29 mouse cellular contexts compared by ENCODE assay signal in the genomic region with DNA sequence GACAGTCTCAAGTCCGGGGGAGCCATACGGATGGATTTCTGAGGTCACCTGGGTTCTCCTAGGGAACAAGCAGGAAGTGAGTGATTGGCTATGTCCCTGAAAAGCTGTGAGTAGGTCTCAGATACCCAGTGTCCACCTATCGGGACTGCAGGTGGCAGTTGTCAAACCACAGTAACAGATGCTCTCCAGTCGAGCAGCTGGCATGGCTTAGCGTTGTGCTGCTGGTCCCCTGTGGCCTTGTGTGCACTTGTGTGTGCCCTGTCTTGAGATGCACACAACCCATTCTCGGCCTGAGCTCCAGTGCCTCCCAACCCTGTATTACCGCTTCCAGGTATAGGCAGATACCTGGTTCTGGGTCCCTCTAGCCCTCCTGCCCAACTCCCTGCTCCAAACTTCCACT. TPM values are rescaled to one million over a fixed set of nuclear protein-coding genes. Genes with fewer than 3 reads are reported as not detected.
DNase-seq lines count a peak whose midpoint lies in the region; ATAC-seq and TF ChIP-seq lines count a peak whose summit lies in the region.
"Had no signal": no experiment of that assay in that cellular context is flagged by ENCODE, and none has a peak within 500 bp of the region (broad histone marks: within the 10 kb centered on the region; RNA-seq: fewer than 3 reads in every experiment).

No protein-coding gene starts in this region.

- peak overlapping the region; percentile 74 for H3K27ac ChIP-seq in midbrain, embryonic 10.5 days (replicated peaks)
- H3K27ac ChIP-seq in midbrain, postnatal 0 days (ENCODE audit: low read depth, low read length): no peak overlapping the region
- peak overlapping the region; percentile 35 for H3K27ac ChIP-seq in hindbrain, embryonic 12.5 days
- H3K27ac ChIP-seq in neural tube, embryonic 12.5 days: no peak overlapping the region
- H3K27ac ChIP-seq: embryonic facial prominence, embryonic 10.5 days; embryonic facial prominence, embryonic 15.5 days; forebrain, embryonic 13.5 days; liver, embryonic 14.5 days had no signal

- no peak overlapping the region for H3K9ac ChIP-seq in midbrain, postnatal 0 days (replicated peaks; ENCODE audit: low read length, poor library complexity, severe bottlenecking)
- H3K9ac ChIP-seq in hindbrain, embryonic 12.5 days: no peak overlapping the region
- no peak overlapping the region for H3K9ac ChIP-seq in neural tube, embryonic 12.5 days
- H3K9ac ChIP-seq: embryonic facial prominence, embryonic 15.5 days; forebrain, embryonic 13.5 days; liver, embryonic 14.5 days had no signal

- H3K4me1 ChIP-seq in midbrain, embryonic 10.5 days: peaks cover 41% of the 10 kb centered on the region
- H3K4me1 ChIP-seq in midbrain, postnatal 0 days (ENCODE audit: insufficient read depth, low read length): no peaks in the 10 kb centered on the region
- peaks cover 50% of the 10 kb centered on the region for H3K4me1 ChIP-seq in E14TG2a.4 (replicated peaks; ENCODE audit: low read depth, low read length)
- H3K4me1 ChIP-seq in hindbrain, embryonic 12.5 days: peaks cover 20% of the 10 kb centered on the region
- H3K4me1 ChIP-seq in neural tube, embryonic 12.5 days: peaks cover 30% of the 10 kb centered on the region
- H3K4me1 ChIP-seq: embryonic facial prominence, embryonic 15.5 days had no signal

- no peak overlapping the region for H3K4me3 ChIP-seq in midbrain, embryonic 10.5 days
- H3K4me3 ChIP-seq in midbrain, postnatal 0 days (ENCODE audit: low read depth, low read length): no peak overlapping the region
- 0 out of 2 replicates have a peak overlapping the region, but pooled peaks have one; percentile 10 for H3K4me3 ChIP-seq in E14TG2a.4 (replicated peaks; ENCODE audit: low read length)
- H3K4me3 ChIP-seq in hindbrain, embryonic 12.5 days: no peak overlapping the region
- no peak overlapping the region for H3K4me3 ChIP-seq in neural tube, embryonic 12.5 days
- H3K4me3 ChIP-seq: embryonic facial prominence, embryonic 10.5 days; embryonic facial prominence, embryonic 15.5 days; forebrain, embryonic 13.5 days had no signal

- TF ChIP-seq CTCF in midbrain, postnatal 0 days (IDR thresholded peaks at IDR 0.05): no peak
- no peak for TF ChIP-seq CTCF in E14TG2a.4 (conservative IDR thresholded peaks at IDR 0.05; ENCODE audit: low read length)

- H3K4me2 ChIP-seq in midbrain, postnatal 0 days (ENCODE audit: low read depth, low read length, poor library complexity, severe bottlenecking): no peak overlapping the region
- H3K4me2 ChIP-seq in hindbrain, embryonic 12.5 days (replicated peaks): no peak overlapping the region
- no peak overlapping the region for H3K4me2 ChIP-seq in neural tube, embryonic 12.5 days (replicated peaks)
- H3K4me2 ChIP-seq: embryonic facial prominence, embryonic 15.5 days; forebrain, embryonic 13.5 days; heart, embryonic 11.5 days had no signal

- no peaks in the 10 kb centered on the region for H3K9me3 ChIP-seq in midbrain, embryonic 10.5 days (replicated peaks)
- no peaks in the 10 kb centered on the region for H3K9me3 ChIP-seq in midbrain, postnatal 0 days (ENCODE audit: low read length)
- H3K9me3 ChIP-seq in E14TG2a.4 (ENCODE audit: low read length): peaks cover 18% of the 10 kb centered on the region
- H3K9me3 ChIP-seq in hindbrain, embryonic 12.5 days (replicated peaks): no peaks in the 10 kb centered on the region
- no peaks in the 10 kb centered on the region for H3K9me3 ChIP-seq in neural tube, embryonic 12.5 days
- H3K9me3 ChIP-seq: embryonic facial prominence, embryonic 10.5 days; embryonic facial prominence, embryonic 15.5 days; forebrain, embryonic 13.5 days had no signal

- 88% methylated on average over 7 of the region's 7 CpGs for WGBS in midbrain, embryonic 10.5 days
- 77% methylated on average over 7 of the region's 7 CpGs for WGBS in midbrain, postnatal 0 days
- 68% methylated on average over 7 of the region's 7 CpGs for WGBS in hindbrain, embryonic 12.5 days
- WGBS in neural tube, embryonic 12.5 days: 72% methylated on average over 7 of the region's 7 CpGs

- ATAC-seq in midbrain, postnatal 0 days (ENCODE audit: low FRiP score): no peak
- ATAC-seq in hindbrain, embryonic 12.5 days (ENCODE audit: low FRiP score): peak; percentile 69; the same call in 1 of the 2 replicates
- peak; percentile 58; the same call in 1 of the 2 replicates for ATAC-seq in neural tube, embryonic 12.5 days (ENCODE audit: low FRiP score, low read depth)
- ATAC-seq: CD4-positive, CD25-positive, alpha-beta regulatory T cell, adult 4 months; forebrain, embryonic 13.5 days; intestine, postnatal 0 days had no signal

- DNase-seq in midbrain, embryonic 10.5 days (ENCODE audit: low spot score): no peak
- no peak for DNase-seq in midbrain, postnatal 0 days (ENCODE audit: low spot score)
- DNase-seq in lung, postnatal 25 days (ENCODE audit: low spot score): no peak
- no peak for DNase-seq in left cerebral cortex, adult 11 months (ENCODE audit: low spot score)
- DNase-seq: adrenal gland, postnatal 25 days; cerebellum, adult 2 months; cerebellum, postnatal 25 days; gastrocnemius, postnatal 25 days; heart, adult 11 months; heart, postnatal 36 days; kidney, adult 9 months; kidney, postnatal 10 days; liver; lung, adult 2 months; lung, postnatal 10 days; retina, postnatal 1 day; right cerebral cortex, postnatal 14 days; thymus, postnatal 4 days had no signal

- peaks cover 20% of the 10 kb centered on the region; the same call in 1 of the 2 replicates for H3K27me3 ChIP-seq in midbrain, embryonic 10.5 days (ENCODE audit: low read depth, poor library complexity, severe bottlenecking)
- no peaks in the 10 kb centered on the region for H3K27me3 ChIP-seq in midbrain, postnatal 0 days (ENCODE audit: insufficient read depth, low read length)
- H3K27me3 ChIP-seq in E14TG2a.4 (ENCODE audit: insufficient read depth, low read length): peaks cover 7% of the 10 kb centered on the region; the same call in 1 of the 2 replicates
- no peaks in the 10 kb centered on the region for H3K27me3 ChIP-seq in hindbrain, embryonic 12.5 days
- no peaks in the 10 kb centered on the region for H3K27me3 ChIP-seq in neural tube, embryonic 12.5 days (replicated peaks)
- H3K27me3 ChIP-seq: embryonic facial prominence, embryonic 15.5 days had no signal

- H3K36me3 ChIP-seq in midbrain, embryonic 10.5 days: no peaks in the 10 kb centered on the region
- H3K36me3 ChIP-seq in midbrain, postnatal 0 days (ENCODE audit: insufficient read depth, low read length): no peaks in the 10 kb centered on the region
- H3K36me3 ChIP-seq in E14TG2a.4 (ENCODE audit: insufficient read depth, low read length): no peaks in the 10 kb centered on the region
- H3K36me3 ChIP-seq in hindbrain, embryonic 12.5 days: no peaks in the 10 kb centered on the region
- no peaks in the 10 kb centered on the region for H3K36me3 ChIP-seq in neural tube, embryonic 12.5 days
- H3K36me3 ChIP-seq: embryonic facial prominence, embryonic 10.5 days; embryonic facial prominence, embryonic 15.5 days had no signal

RNA-seq across cellular contexts. Expression of a gene that starts 23.0 kb away (rescaled TPM):
- 0.19 and 0.20 TPM in 2 replicates for polyA plus RNA-seq in midbrain, embryonic 10.5 days (2016; fragmentation: Nextera tagmentation; extraction: Ambion mirVana)
- total RNA-seq in midbrain, postnatal 0 days (2014; rRNA removed): 3.7 and 6.5 TPM in 2 replicates
- polyA plus RNA-seq in midbrain, postnatal 0 days (2015; fragmentation: Nextera tagmentation; extraction: Ambion mirVana): 0.99 and 1.7 TPM in 2 replicates
- polyA plus RNA-seq in hindbrain, embryonic 12.5 days (2016; fragmentation: Nextera tagmentation; extraction: Ambion mirVana): 0.25 and 0.35 TPM in 2 replicates
- polyA plus RNA-seq in neural tube, embryonic 12.5 days (2016; fragmentation: Nextera tagmentation; extraction: Ambion mirVana): 0.24 and 0.31 TPM in 2 replicates
- total RNA-seq: monocyte, adult 5-6 weeks had no signal
- polyA plus RNA-seq: liver, embryonic 14.5 days had no signal

Comparison
In these comparisons a context has a peak if more than half of its experiments do, and no peak if none do; other contexts are left out.
1. H3K27ac ChIP-seq: peak in midbrain, embryonic 10.5 days (single experiment) and hindbrain, embryonic 12.5 days (single experiment); none in midbrain, postnatal 0 days (single experiment) and neural tube, embryonic 12.5 days (single experiment).